Mouse (Mus musculus) E14TG2a.4 (cell line): Measurements from ENCODE around the gene Pou2f2.

Source experiments
- CTCF ChIP-seq: conservative IDR thresholded peaks from 2 replicates; pipeline ENCODE4 v1.5.1; 2014; ENCODE audit warnings: low read length
- POU5F1 ChIP-seq: IDR thresholded peaks from 2 replicates; pipeline ENCODE4 v1.6.1; 2014; ENCODE audit warnings: low read length, borderline replicate concordance

DNA sequence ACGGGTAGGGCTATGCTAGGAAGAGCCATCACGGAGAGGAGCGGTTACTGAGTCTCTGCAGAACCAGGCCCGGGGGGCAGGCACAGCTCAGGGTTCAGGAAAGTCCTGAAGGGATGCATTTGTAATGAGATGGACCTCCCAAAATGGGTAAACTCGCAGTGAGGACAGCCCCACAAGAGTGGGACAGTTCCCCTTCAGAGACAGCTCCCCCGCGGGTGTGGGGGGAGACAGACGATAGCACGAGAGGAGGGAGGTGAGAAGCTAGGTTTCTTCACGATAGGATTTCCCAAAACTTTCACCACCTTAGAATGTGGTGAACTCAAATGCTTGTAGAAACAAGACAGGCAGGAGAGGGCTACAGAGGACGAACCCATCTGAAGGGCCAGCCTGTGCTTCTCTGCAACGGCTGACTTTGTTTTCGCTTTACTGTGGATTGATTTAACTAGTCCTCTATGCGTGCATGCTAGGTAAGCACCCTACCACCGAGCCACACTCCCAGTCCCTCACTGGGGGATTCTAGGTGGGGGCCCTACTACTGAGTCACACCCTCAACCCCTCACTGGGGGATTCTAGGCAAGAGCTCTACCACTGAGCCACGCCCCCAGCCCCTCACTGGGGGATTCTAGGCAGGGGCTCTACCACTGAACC lies 66.4 kb downstream of the Pou2f2 start:
- TF ChIP-seq CTCF (no peak), POU5F1 (no peak)
